Mouse (Mus musculus) neural tube, embryonic 11.5 days (tissue): ENCODE data around the gene Colgalt2. TPM values are rescaled to one million over a fixed set of nuclear protein-coding genes. Genes with fewer than 3 reads are reported as not detected.
A peak's percentile ranks its signal among the peaks of the same experiment; 100 is the strongest.

Experiments used
- ATAC-seq: fragments of 200-750 bp; cut with Nextera tagmentation; 2 replicates; pipeline ENCODE4 v1.8.0; 2017; ENCODE audit warnings: moderate number of reproducible peaks, mild to moderate bottlenecking, moderate TSS enrichment, moderate library complexity; ENCODE audit not compliant: insufficient read depth, low FRiP score, low TSS enrichment
- DNase-seq: peaks from one replicate; pipeline ENCODE4 v3.0.0-alpha.2; 2015; ENCODE audit warnings: low spot score
- H3K27ac ChIP-seq: fragments of 300-500 bp; sonication (generic); 2 replicates; pipeline ENCODE4 v1.5.1; 2014; ENCODE audit warnings: low read depth, mild to moderate bottlenecking, low read length
- H3K27me3 ChIP-seq: fragments of 300-500 bp; sonication (generic); 2 replicates; pipeline ENCODE4 v1.6.1; 2014; ENCODE audit warnings: mild to moderate bottlenecking, low read length, mixed read lengths; ENCODE audit not compliant: control insufficient read depth, insufficient read depth
- H3K36me3 ChIP-seq: fragments of 300-500 bp; sonication (generic); 2 replicates; pipeline ENCODE4 v1.6.1; 2014; ENCODE audit warnings: mild to moderate bottlenecking, low read length, moderate library complexity, mixed read lengths; ENCODE audit not compliant: control insufficient read depth, insufficient read depth
- H3K4me1 ChIP-seq: fragments of 300-500 bp; sonication (generic); 2 replicates; pipeline ENCODE4 v1.6.1; 2014; ENCODE audit warnings: low read length, mixed read lengths; ENCODE audit not compliant: control insufficient read depth, insufficient read depth
- H3K4me2 ChIP-seq: fragments of 300-500 bp; sonication (generic); 2 replicates; pipeline ENCODE4 v1.6.1; 2014; ENCODE audit warnings: low read depth, mild to moderate bottlenecking, moderate library complexity
- H3K4me3 ChIP-seq: fragments of 300-500 bp; sonication (generic); 2 replicates; pipeline ENCODE4 v1.5.1; 2014; ENCODE audit warnings: low read depth, low read length
- H3K9ac ChIP-seq: fragments of 300-500 bp; sonication (generic); 2 replicates; pipeline ENCODE4 v1.6.1; 2014; ENCODE audit warnings: mild to moderate bottlenecking, low read length
- H3K9me3 ChIP-seq: fragments of 300-500 bp; sonication (generic); 2 replicates; pipeline ENCODE4 v1.6.1; 2016; ENCODE audit warnings: low read length; ENCODE audit not compliant: control insufficient read depth
- WGBS: fragments of 180-500 bp; shearing (Covaris S2); extraction: QIAGEN DNeasy Blood & Tissue Kit; methylation state at CpG from one replicate; pipeline ENCODE4 v1.1.7; 2014; 5-methylcytosine and 5-hydroxymethylcytosine counted together
- polyA plus RNA-seq: library from polyadenylated mRNA; unstranded; fragments of >200 nt; fragmentation: Nextera tagmentation; extraction: Ambion mirVana; gene quantifications from 2 replicates; pipeline ENCODE4 v1.2.1, GENCODE M21; 2014

Gene Colgalt2
- polyA plus RNA-seq, 1 experiment from 2014 or later, result 3.7 TPM

DNA sequence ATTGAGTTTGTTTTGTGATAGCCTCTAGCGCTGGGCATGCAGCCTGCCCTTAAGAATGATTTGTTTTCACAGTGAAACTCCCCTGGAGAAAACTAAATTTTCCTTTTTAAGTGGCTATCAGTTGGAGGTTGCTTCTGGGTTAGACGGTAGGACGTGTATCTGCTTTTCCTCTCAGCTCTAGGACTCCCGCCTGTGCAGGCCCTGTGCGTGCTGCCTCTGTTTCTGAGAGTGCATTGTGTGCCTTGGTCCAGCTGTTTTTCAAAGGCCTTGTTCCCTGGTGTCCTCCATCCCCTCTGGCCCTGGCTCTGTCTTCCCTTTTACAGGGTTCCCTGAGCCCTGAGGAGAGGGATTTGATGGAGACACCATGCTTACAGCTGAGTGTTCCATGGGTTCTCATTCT is 58.0 kb downstream of the Colgalt2 start:
- Histone ChIP-seq H3K27me3 (no peaks in the 10 kb centered on the region), H3K9ac (no peak overlapping the region), H3K4me1 (no peaks in the 10 kb centered on the region), H3K27ac (no peak overlapping the region), H3K4me3 (no peak overlapping the region), H3K9me3 (no peaks in the 10 kb centered on the region), H3K4me2 (no peak overlapping the region), H3K36me3 (no peaks in the 10 kb centered on the region)
- 63% methylated on average over 5 of the region's 5 CpGs for WGBS
- ATAC-seq (no peak), DNase-seq (no peak)

GRCm38 (mm10) chr1:152458996-152459395 is 59.4 kb downstream of the Colgalt2 start:
- H3K9ac ChIP-seq, result no peak overlapping the region
- H3K27ac ChIP-seq, result no peak overlapping the region
- DNase-seq, result no peak
- no peaks in the 10 kb centered on the region for H3K27me3 ChIP-seq
- no peaks in the 10 kb centered on the region for H3K36me3 ChIP-seq
- no peaks in the 10 kb centered on the region for H3K4me1 ChIP-seq
- H3K4me3 ChIP-seq, result no peak overlapping the region
- no peak for ATAC-seq
- WGBS, result 81% methylated on average over 7 of the region's 7 CpGs
- no peak overlapping the region for H3K4me2 ChIP-seq
- H3K9me3 ChIP-seq, result no peaks in the 10 kb centered on the region

DNA sequence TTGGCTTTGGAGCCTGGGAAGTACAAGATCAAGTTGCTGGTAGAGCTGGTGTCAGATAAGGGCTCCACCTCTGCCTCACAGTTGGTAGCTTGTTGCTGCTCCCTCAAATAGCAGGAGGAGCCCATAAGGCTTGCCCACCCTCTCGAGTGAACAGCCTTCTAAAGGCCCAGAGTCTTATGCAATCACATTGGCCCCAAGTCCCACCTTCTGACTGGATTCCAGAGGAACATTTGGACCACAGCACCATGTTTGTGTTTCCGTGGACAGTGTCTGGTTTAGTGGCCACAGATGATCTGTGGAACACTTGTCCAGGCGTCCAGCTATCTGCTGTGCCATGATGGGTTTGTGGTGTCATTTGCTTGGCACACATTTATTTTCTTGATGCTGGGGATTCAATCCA is 61.3 kb downstream of the Colgalt2 start:
- no peaks in the 10 kb centered on the region for H3K9me3 ChIP-seq
- no peaks in the 10 kb centered on the region for H3K36me3 ChIP-seq
- H3K4me1 ChIP-seq, result no peaks in the 10 kb centered on the region
- no peak overlapping the region for H3K9ac ChIP-seq
- DNase-seq (no peak), ATAC-seq (no peak)
- no peak overlapping the region for H3K27ac ChIP-seq
- no peak overlapping the region for H3K4me2 ChIP-seq
- no peak overlapping the region for H3K4me3 ChIP-seq
- 77% methylated on average over 3 of the region's 3 CpGs for WGBS
- H3K27me3 ChIP-seq, result no peaks in the 10 kb centered on the region

DNA sequence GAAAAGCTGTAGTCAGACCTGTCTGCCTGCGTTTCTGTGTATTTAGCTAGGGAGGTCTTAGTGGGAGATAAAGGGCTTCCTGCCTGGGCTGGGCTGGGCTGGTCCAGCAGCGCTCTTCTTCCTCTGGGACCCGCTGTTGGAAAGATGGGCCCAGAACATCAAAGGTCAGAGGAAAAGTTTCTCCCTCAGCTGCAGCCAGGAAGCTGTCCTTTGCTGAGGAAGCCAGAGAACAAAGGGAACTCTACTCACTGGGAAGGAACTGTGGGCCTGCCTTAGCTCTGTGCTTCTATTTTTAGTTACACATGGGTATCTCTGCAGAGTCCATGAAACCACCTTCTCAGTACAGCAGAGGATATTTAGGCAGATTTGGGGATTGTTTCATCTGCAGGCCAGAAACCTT is 62.2 kb downstream of the Colgalt2 start:
- WGBS, result 61% methylated on average over 3 of the region's 3 CpGs
- Histone ChIP-seq H3K27ac (no peak overlapping the region), H3K36me3 (no peaks in the 10 kb centered on the region), H3K4me3 (no peak overlapping the region), H3K4me2 (no peak overlapping the region), H3K27me3 (no peaks in the 10 kb centered on the region), H3K9ac (no peak overlapping the region), H3K9me3 (no peaks in the 10 kb centered on the region), H3K4me1 (no peaks in the 10 kb centered on the region)
- ATAC-seq (no peak), DNase-seq (peak; percentile 14)

- Histone ChIP-seq H3K9me3 (no peaks in the 10 kb centered on the region), H3K27me3 (no peaks in the 10 kb centered on the region), H3K27ac (no peak overlapping the region), H3K36me3 (no peaks in the 10 kb centered on the region), H3K9ac (no peak overlapping the region), H3K4me3 (no peak overlapping the region), H3K4me2 (no peak overlapping the region), H3K4me1 (no peaks in the 10 kb centered on the region)
- no peak for ATAC-seq
- WGBS, result 92% methylated on average over 7 of the region's 7 CpGs
- DNase-seq, result no peak
Measured at GRCm38 (mm10) chr1:152462348-152462747, 62.7 kb downstream of the Colgalt2 start.

GRCm38 (mm10) chr1:152466280-152466679 is 66.7 kb downstream of the Colgalt2 start:
- WGBS, result 58% methylated on average over 3 of the region's 3 CpGs

GRCm38 (mm10) chr1:152468443-152468842 is 68.8 kb downstream of the Colgalt2 start:
- Histone ChIP-seq H3K27ac (no peak overlapping the region), H3K4me2 (no peak overlapping the region), H3K27me3 (no peaks in the 10 kb centered on the region), H3K36me3 (no peaks in the 10 kb centered on the region), H3K9ac (no peak overlapping the region), H3K4me1 (no peaks in the 10 kb centered on the region), H3K9me3 (no peaks in the 10 kb centered on the region), H3K4me3 (no peak overlapping the region)
- DNase-seq (no peak), ATAC-seq (no peak)
- 88% methylated on average over 9 of the region's 9 CpGs for WGBS

More at GRCm38 (mm10) chr1:152466280-152466679, 66.7 kb downstream of the Colgalt2 start:
- no peak overlapping the region for H3K27ac ChIP-seq
- no peak overlapping the region for H3K4me2 ChIP-seq
- no peaks in the 10 kb centered on the region for H3K9me3 ChIP-seq
- DNase-seq (no peak), ATAC-seq (no peak)
- no peaks in the 10 kb centered on the region for H3K27me3 ChIP-seq
- H3K9ac ChIP-seq, result no peak overlapping the region
- H3K4me1 ChIP-seq, result no peaks in the 10 kb centered on the region
- H3K36me3 ChIP-seq, result no peaks in the 10 kb centered on the region
- no peak overlapping the region for H3K4me3 ChIP-seq

- no peaks in the 10 kb centered on the region for H3K9me3 ChIP-seq
- WGBS, result 87% methylated on average over 4 of the region's 4 CpGs
- H3K27me3 ChIP-seq, result no peaks in the 10 kb centered on the region
- no peak overlapping the region for H3K4me3 ChIP-seq
- no peak overlapping the region for H3K9ac ChIP-seq
- ATAC-seq (no peak), DNase-seq (no peak)
- H3K36me3 ChIP-seq, result no peaks in the 10 kb centered on the region
- no peaks in the 10 kb centered on the region for H3K4me1 ChIP-seq
- no peak overlapping the region for H3K27ac ChIP-seq
- H3K4me2 ChIP-seq, result no peak overlapping the region
Measured at GRCm38 (mm10) chr1:152476126-152476525, 76.5 kb downstream of the Colgalt2 start.

GRCm38 (mm10) chr1:152490842-152491241 is 91.2 kb downstream of the Colgalt2 start:
- DNase-seq (no peak), ATAC-seq (no peak)
- Histone ChIP-seq H3K36me3 (no peaks in the 10 kb centered on the region), H3K4me3 (no peak overlapping the region), H3K9me3 (no peaks in the 10 kb centered on the region), H3K27ac (no peak overlapping the region), H3K4me2 (no peak overlapping the region), H3K27me3 (no peaks in the 10 kb centered on the region), H3K9ac (no peak overlapping the region), H3K4me1 (no peaks in the 10 kb centered on the region)
- 91% methylated on average over 1 of the region's 1 CpGs for WGBS
